Mouse (Mus musculus): ENCODE measurements around the gene Agap1.

The Agap1 gene

DNA sequence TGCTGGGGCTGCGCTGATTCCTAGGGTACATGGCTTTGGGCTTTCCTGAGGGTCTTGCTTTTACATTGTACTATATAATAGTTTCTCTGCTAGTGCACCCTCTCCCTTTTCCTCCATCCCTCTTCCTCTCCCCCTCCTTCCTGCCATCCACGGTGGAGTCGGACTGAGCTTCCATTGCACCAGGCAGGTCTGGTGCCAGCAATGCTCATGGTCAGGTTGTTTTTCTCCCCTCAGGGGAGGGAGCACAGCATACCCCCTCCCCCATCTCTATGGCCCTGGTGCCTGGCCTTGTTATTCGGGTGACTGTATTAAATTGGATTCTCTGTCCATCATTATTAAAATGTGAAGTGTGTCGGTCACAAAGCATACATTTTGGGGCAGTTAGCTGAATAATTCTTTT is 259.1 kb downstream of the Agap1 start:
- no peak for DNase-seq (ENCODE audit: low spot score in 2 of 2)

DNA sequence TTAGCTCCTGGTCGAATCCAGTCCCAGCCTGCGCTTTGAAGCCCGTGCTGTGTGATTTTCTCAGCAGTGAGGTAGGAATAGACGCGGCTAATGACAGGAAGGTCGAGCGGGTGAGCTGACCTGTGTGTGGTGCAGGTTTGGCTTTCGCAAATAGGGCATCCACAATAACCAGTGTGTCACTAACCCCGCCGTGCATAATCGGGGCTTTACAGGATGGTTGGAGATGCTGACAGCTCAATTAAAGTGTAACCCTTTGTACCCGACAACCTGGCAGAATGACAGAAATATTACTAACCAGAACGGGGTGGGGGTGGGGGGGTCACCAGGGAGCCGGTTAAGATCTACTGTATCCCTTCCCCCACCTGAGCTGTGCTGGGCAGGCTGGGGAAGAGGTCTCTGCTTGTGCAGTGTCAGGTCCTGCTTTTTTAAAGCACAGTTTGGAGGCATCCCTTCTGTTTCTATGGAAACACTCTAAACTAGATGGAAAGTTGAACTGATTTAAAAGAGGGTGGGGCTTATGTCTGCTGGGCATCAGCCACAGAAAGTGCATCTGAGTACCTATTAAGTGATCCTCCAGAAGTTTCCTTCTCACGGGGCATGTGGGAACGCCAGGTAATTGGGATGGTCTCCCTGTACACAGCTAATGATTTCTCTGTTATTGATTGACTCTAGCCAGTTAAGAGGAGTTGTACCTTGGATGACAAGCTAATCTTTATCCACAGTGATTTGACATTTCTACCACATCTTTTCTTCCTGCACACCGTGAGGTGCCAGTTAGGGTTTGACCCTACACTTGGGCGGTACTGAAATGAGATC is 259.8 kb downstream of the Agap1 start:
- DNase-seq (ENCODE audit: low spot score in 2 of 2): no peak

DNA sequence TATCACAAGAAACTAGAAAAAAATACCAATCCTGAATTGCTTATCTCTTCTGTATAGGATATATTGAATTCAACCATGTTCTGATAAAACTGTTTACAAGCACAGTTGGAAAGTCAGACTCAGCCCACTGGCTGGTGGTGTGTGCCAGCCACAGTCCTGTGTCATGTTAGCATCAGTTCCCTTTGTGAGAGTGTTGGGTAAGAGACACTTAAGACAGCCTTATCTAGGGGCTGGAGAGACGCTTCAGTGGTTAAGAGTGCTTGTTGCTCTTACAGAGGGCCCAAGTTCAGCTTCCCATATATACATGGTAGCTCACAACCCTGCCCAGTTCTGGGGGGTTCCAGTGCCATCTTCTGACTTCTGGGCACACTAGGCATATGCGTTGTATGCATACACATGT is 261.6 kb downstream of the Agap1 start:
- DNase-seq (ENCODE audit: low spot score in 2 of 2): no peak

DNA sequence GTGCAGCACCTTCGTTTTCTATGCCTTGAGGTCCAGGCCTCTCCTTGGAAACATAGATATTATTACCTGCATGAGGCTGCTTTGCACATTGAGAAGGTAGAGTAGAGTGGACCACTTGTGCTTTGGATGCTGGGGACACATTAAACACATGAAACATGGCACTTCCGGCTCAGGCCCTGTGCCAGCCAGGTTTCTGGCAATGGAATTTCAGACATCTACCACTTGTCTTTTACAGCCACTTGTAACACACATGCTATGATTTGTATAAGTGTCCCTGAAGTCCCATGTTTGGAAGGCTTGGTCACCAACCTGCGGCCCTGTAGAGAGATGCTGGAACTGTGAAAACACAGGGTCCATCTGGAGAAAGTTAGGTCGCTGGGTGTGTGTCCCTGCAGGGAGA is 262.5 kb downstream of the Agap1 start:
- DNase-seq (ENCODE audit: low spot score in 2 of 2): no peak

DNA sequence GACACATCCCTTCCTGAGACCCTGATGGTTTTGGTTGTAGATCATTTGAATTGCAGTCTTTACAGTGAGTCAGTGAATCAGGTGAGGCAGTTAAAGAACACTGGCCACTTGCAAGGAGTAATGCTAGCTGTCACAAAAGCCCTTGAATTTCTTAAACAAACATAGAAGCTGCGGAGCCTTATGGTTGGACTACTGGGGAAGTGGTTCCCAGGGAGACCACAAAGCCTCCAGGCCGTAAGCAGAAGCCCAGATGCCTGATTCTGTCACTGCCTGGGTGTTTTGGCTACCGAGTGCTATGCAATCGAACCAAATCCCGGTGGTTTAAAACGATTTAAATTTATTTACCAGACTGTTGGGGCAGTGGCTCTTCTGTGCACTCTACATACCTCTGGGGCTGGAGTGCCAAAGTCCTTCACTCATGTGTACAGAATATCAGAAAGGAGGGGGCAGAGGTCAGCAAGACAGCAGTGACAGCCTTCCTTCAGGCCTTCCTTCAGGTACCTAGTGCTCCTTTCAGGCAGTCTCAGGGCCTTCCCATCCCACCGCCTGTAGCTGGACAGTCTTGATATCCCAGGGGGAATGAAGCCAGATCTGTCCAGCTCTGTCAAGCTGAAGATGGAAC is 264.3 kb downstream of the Agap1 start:
- DNase-seq (ENCODE audit: low spot score in 2 of 2): no peak

DNA sequence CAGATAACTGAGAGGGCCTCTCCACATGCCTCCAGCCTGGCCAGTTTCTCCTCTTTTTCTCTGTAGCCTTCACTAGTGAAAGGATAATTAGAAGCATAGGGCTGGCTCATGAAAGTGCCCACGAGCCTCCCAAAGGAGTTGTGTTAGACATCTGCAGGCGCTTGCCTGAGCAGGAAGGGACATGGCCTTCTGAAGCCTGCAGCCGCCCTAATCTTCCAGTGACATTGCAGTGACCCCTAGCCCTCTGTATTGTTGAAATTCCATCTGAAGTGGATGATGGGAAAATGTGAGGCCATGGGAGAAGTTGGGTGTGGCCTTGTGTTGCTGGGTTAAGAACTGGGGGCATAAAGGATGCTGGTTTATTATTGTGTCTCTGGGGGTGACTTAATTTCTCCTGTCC is 269.5 kb downstream of the Agap1 start:
- no peak for DNase-seq (ENCODE audit: low spot score in 2 of 2)

DNA sequence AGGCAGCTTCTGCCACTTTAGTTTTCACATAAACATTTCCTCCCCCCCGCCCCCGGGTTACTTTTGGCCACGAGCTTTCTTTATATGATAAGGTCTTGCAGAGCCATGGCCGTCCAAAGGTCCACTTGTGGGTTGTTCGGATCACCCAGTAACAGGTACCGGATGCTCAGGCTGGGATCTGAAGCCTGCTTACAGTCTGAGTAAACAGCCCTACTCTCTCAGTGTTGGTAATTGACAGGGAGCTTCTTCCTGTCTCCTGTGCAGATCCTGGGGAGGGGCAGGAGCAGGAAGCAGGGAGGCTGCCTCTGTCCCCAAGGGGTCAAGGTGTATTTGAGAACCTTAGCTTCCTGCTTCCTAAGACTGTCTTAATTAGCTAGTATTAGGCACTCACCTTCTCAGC is 269.9 kb downstream of the Agap1 start:
- no peak for DNase-seq (ENCODE audit: low spot score in 2 of 2)

DNA sequence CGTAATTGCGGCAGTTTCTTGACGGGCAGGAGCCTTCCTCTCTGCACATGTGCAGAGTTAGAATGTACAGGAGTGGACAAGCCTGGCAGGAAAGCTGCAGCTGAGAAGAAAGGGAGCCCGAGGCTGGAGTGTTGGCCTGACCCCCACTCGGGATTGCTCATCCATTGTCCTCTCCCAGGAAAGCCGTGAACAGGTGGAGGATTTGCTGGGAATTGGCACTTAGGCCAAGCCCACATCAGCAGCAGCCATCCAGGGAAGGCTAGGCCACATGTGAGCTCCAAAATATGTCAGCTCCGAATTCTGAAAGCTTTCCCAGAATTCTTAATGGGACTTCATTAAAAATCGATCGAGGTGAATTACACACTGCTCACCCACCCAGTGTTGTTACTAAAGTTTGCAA is 270.4 kb downstream of the Agap1 start:
- no peak for DNase-seq (ENCODE audit: low spot score in 2 of 2)

DNA sequence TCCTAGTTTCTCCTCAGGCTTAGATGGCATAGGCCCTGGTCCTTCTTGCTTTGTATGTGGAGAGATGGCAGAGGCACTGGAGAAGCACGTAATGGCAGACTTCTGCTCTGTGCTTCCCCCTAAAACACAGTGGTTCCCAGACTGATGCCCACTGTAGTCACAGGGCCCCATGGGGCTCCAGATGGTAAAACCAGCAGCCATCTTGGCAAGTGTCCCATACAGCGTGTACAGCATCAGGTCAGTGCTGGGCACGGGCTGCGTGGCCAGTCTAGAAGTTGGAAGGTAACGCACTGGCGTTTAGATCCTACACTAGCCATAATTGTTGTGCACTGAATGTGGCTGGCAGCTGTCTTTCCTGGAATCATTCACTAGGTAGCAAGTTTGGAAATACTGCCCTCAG is 273.9 kb downstream of the Agap1 start:
- no peak for DNase-seq (ENCODE audit: low spot score in 2 of 2)

DNA sequence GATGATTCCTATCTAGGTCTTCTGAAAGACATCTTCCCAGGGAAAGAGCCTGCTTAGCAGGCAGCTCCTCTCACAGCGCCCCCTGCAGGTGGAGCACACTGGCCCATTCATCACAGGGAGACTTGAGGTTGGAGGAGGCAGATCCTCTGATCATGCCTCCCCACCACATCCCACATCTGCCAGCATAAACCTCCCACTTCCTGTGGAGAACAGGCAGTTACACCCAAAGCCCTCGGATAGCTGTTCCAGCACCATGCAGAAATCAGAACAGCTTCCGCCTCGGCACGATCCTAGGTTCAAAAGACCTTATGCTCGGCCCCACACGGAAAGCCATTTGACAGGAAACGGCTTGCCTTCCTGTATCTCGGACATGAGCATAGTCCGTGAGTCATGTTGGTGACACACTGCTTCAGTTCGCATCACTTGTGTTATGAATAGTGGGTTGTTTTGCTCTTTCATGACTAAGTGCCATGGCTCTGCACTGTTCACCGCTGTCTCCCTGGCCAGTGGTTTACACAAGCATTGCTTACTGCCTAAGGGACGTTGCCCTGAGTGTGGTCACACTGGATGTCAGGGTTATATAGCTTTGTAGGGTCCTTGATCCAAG is 276.1 kb downstream of the Agap1 start:
- DNase-seq (ENCODE audit: low spot score in 2 of 2): no peak

DNA sequence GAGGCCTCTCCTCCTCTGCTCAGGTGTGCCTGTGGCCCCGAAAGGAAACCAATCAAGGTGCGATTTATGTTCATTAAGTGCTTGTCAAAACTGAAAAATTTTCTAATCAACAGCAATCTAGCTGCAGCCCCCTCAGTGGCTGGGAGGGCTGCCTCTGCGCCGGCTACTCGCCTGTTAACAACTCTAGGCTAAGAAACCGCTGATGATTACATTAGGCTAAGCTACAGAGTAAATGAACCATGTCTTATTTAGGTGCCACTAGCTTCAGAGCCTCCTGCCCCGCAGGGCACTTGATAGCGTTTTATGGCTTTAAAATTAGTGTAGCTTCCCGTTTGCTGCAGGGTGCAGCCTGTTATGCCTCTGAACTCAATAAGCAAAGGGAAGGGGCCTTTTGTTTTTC is 279.8 kb downstream of the Agap1 start:
- no peak for DNase-seq (ENCODE audit: low spot score in 2 of 2)

DNA sequence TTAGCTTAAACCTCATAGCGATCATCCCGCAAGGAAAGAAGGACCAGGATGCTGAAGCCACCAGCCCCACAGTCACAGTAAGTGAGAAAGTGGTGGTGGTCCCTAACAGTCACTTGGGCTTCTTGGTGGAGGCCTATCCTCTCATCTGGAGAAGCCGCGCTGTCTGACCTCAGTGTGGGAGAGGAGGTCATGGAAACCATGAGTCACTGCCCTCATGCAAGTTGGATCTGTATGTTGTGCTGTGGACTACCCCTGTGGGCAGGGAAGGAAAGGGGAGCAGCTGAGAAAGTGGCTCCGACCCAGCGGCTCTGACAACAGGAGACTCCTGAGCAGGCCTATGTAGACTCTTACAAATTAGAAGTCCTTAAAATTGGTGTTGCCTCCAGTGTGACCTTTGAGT is 280.5 kb downstream of the Agap1 start:
- DNase-seq (ENCODE audit: low spot score in 2 of 2): no peak

DNA sequence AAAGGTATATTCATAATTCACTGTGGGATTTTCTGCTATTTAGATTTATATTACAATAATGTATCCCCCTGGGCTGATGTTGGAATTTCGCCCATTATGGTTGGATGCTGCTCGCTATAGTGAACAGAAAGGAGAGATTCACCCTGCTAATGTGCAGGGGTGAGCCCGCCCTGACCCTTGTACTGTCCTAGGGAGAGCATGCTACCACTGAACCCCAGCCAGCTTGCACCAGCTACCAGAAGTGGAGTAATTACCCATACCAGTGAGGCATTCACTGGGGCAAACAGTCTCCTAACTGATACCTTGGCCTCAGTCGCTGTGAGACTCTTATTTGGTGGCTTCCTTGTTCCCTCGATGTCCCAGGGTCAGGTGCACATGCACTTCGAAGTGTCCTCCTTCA is 281.4 kb downstream of the Agap1 start:
- no peak for DNase-seq (ENCODE audit: low spot score in 2 of 2)

DNA sequence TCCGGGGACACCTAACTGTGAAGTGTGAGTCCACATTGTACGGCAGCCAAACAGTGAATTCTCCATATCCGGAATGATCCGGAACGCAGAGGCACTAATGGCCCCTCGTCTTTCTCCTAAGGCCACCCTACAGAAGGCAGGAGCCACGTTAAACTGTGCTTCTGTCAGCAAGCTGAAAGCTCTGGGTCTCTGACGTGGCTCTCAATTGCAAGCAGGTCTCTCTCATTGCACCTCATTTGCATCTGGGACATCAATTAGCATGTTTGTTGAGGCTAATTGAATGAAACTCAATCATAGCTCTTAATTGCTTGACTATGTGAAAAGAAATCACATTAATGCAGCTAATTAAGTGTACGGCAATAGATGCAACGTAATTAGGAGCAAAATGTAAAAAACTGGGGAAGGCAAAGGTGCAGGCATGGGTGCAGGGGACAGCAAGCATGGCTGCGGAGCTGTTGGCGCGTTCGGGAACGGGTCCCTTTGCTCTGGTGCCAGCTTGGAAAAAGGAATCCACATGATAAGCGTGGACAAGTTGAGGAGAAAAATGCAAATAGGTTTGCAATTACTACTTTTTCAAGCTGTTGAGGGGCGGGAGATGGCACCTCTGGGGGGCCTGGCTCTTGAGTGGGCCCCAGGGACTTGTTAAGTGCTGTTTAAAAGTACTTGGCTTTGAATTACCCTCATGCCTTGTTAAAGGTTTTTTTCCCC is 284.6 kb downstream of the Agap1 start:
- DNase-seq (ENCODE audit: low spot score in 2 of 2): no peak

DNA sequence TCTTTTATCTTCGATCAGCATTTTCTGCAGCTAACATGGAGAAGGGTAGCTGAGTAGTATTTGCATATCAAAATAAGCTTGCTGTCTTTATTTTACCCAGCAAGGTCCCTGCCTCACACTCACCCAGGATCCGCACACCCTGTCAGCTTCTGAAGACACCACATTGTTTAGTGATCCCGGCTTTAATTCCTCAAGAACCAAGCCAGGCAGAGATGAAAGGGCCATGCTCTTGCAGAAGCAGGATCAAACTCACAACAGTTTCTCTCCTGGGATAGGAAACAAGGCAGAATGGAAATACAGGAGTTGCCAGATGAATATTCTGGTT is 285.1 kb downstream of the Agap1 start:
- no peak for DNase-seq (ENCODE audit: low spot score in 2 of 2)

DNA sequence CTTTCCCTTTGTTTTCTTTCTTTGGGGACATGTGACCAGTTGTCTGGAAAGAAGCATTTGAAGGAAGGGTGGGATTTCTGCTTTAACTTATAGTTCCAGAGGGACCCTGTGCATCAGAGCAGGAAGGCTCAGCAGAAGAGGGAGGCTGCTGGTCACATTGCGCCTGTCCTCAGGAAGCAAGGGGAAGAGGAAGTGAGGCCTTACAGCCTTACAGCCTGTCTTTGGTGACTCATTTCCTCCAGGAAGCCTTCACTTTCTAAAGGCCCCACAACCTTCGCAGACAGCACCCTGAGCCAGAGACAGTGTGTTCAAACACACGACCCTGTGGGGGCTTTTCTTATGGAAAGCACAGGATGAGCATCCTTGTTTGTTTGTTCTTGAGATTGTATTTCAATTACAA is 287.8 kb downstream of the Agap1 start:
- DNase-seq (ENCODE audit: low spot score in 2 of 2): no peak

DNA sequence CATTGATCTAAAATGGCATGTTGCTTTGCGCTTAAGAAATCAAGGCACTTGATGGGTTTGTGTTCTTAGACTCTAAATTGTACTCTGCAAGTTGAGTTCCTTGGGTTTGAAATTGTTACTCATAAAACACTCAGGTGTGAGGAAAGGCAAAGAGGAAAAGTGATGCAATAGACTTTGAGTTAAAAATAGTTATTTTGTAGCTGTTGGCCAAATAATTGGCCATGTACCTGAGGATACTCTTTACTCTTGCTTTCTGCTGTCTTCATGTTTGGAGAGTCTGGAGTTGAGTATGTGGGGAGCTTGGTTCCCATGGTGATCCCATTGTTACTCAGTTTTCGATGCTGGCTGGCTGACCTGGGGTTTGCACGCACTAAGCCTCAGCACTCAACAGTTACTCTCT is 291.6 kb downstream of the Agap1 start:
- no peak for DNase-seq (ENCODE audit: low spot score in 2 of 2)

DNA sequence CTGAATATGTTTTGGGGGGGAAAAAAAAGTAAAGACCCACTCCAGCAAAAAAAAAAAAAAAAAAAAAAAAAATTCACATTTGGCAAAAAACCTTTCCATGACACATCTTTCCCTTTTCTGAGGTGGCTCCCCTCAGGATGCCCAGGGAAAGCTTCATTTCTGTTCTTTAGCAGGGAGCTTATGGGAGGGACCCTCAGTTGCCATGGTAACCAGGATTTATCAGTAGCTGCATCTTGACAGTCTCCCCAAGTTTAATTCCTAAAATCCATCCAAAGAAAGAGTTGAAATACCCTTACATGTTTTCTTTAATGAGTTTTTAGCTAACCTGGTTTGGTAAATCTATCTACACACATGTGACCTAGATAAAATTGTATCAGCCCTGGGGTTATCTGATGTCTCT is 295.1 kb downstream of the Agap1 start:
- DNase-seq (ENCODE audit: low spot score in 2 of 2): no peak

DNA sequence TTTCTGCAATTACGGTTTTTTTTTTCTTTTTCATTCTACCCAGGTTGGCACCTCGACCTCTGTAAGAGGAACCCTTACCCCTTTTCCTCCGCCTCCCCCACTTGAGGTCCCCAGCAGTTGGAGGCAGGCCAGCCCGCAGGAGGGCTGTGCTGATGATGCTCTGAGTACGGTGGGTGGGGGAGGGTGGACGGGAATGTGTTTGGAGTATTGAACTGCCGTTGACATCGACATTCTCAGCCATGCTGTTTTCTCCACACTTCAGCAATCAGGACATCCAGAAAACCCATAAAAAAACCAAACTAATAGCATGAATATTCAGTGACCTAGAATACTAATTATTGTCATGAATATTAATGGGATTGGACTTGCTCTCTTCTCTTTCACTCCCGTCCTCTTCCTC is 295.9 kb downstream of the Agap1 start:
- DNase-seq (ENCODE audit: low spot score in 2 of 2): no peak

DNA sequence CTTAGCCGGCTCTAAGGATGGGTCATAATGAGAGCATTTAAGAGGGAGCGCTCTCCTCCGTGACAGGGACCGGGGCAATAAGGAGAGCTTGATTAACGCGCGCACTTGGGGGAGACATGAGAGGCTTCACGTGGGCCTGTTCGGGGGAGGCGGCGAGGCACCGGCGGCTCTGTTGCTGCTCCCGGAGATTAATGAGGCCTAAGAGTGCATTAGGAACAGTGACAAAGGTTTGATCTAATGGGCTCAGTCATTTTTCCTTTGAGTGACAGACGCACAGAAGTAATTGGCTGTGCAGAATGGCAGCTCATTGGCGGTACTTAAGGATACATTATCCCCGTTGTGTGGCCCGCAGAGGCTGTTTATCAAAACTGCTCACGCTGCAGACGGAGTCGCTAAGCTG is 296.3 kb downstream of the Agap1 start:
- no peak for DNase-seq (ENCODE audit: low spot score in 2 of 2)

DNA sequence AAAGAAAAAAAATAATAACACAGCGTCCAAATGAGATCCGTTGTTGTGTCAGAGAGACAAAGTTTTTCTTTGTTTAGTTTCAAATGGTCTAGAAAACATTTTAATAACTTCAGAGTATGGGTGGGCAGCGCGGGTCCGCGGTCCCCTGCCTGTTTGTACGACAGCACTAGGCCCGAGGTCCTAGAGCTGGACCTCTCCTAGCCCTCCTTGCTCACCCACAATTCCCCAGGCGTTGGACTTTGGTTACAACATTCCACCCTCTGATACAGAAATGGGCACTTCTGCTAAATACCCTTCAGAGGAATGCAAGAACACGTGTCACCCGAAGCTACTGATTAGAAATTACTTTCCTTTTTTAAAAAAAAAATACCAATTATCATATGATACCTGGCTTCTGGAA is 296.7 kb downstream of the Agap1 start:
- no peak for DNase-seq (ENCODE audit: low spot score in 2 of 2)

DNA sequence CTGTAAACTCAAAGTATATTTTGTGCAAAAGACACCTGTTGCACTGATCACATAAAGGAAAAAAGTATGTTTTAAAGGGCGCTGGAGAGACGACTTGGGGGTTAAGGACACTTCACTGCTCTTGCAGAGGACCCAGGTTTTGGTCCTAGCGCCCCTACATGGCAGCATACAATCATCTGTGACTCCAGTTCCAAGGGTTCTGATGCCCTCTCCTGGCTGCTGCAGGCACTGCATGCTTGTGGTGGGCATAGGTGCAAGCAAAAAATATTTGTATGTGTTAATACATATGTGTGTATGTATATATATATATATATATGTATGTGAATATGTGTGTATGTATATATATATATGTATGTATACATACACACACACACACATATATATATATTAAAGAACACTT is 298.1 kb downstream of the Agap1 start:
- DNase-seq (ENCODE audit: low spot score in 2 of 2): no peak

DNA sequence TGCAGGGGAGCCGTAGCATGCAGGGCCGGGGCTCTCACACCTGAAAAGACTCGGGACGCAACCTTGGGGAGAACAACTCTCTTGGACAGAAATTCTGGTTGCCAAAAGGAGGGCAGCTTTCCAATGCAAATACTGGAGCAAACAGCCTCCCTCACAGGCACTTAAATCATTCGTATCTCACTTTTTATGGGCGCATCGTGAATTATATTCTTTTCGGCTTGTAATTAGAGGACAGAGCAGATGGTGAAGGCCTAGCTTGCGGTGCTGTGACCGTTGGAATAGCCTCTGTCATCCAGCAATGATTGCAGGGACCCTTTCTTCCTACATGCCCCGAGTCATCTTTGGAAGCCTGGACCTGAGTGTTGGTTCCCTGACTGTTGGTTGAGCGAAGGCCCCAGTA is 300.8 kb downstream of the Agap1 start:
- no peak for DNase-seq (ENCODE audit: low spot score in 2 of 2)

All from left cerebral cortex, adult 9 months (tissue).